Mouse (Mus musculus) urinary bladder, postnatal 36 days (tissue): ENCODE results near the gene Msantd1.

Source experiments
- DNase-seq, 2 experiments: peaks; one replicate each; pipeline ENCODE4 v3.0.0; 2022; ENCODE audit warnings: low spot score in 2 of 2, mixed read lengths in 1 of 2

The Msantd1 gene

DNA sequence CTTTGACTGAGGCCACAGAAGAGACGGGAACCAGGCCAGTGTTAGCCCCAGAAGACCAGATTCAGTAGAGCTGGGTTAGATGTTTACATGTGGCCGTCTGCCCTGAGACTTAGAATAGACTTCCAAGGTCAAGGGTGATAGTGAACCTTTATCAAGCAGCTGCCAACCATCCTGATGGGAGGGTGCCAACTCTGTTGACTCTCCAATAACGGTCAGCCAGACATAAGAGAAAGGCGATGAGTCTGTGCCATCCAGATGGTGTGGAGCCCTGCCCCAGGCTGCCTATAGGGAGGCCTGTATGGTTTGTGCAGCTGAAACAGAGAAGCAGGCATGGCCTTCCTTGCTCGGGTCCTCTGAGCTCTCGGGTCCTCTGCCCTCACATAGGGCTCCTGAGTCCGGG lies 16.7 kb downstream of the Msantd1 start:
- no peak for DNase-seq

GRCm38 (mm10) chr5:34927648-34928047 lies 19.8 kb downstream of the Msantd1 start:
- DNase-seq = no peak

DNA sequence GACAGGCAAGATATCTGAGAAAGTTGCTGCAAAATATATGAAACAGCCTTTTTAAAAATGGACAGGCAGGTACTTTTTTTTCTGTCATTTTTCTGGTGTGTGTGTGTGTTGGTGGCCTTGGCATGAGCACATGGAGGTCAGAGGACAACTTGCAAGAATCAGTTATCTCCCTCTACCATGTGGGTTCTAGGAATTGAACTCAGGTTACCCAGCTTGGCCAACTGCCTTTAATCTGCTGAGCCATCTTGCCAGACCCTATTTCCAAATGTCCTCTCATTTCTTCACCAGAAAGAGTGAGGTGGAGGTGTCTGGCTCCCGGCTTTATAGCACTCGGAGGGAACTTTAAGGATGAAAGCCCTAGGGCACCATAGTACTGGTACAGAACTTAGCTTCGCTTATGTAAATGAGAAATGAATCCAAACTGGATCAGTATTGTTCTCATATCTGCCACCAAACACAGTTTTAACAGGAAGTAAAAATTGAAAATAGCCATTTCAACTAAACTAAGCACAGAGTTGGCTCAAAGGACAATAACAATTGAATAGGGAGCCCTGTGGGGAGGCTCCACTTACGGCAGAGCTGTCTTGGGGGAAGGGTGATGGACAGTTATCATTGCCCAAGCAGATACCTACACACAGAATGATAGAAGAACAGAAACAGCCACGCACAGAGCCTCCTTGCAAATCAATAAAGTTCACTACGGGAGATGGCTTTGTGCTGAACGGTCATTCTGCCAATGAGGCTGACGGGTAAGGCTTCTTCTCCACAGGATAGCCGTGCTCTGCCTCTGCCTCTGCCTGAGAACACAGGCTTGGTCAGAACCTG lies 22.6 kb downstream of the Msantd1 start:
- DNase-seq = no peak

DNA sequence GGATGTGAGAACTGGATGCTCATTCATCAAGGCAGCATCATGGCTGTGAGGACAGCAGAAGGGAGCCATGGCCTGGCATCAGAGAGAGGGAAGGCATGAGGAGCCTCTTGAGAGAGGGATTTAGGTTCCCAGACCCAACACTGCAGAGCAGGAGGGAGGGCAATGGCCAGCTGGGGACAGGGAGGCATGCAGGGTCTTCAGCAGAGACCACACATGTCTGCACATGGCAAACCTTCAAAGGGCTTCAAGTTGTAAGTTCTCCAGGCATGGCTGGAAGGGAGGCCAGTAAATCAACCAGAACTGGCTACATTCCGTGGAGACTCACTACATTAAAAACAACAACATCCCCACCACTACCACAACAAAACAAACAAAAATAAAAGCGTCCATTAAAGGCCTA lies 23.3 kb downstream of the Msantd1 start:
- no peak for DNase-seq

DNA sequence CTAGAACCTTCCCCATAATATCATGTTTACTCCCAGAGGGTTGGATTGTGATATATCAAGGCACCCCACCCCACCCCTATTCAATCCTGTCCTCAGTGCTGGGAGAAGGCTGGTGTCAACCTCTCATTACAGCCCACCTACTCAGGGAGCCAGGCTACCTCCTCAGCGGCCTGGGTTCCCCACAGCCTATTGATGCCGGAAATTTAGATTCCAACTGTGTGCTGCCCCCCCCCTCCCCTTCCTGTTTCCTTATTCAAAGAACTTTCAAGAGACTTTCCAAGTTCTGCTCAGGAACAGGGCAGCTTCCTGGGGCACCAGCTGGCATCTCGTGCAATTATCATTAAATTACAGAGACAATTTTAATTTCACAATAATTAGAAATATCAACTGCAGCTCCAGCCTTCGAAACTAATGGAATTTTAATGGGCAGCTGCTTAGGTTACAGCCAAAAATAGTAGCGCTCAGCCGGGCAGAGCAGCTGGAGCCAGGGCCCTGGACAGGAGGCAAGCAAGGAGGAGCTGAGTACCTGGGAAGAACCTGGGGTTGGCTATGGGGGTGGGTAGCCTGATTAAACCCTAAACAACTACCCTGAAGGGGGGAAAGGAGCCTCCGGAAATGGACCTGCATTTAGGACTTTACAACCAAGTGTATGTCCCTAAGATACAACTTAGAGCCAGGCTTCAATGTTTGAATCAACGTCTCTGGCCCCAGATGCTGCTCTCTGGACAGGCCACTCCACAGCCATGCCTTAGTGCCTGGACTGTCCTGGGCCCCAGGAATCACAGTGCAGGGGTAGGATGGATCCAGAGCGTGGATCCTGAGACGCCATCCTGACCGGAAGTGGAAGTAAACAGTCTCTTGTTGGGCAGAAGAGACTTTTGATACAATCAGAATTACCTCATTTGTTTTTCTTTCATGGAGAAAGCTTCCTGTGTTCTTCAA lies 24.0 kb downstream of the Msantd1 start:
- no peak for DNase-seq

- no peak for DNase-seq
Measured at GRCm38 (mm10) chr5:34932458-34932806, 24.6 kb downstream of the Msantd1 start.

DNA sequence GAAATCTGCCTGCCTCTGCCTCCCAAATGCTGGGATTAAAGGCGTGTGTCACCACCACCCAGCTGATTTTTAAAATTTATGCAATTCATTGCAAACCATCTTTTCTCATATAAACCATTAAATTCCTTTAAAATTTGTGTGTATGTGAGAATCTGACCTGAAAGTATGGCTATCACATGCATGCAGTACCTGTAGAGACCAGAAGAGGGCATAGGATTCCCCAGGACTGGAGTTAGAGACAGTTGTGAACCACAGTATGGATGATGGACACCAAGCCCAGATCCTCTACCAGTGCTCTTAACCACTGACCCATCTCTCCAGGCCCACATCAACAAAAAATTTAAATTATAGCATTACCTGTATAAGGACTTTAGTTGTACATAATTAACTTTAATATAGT lies 25.6 kb downstream of the Msantd1 start:
- no peak for DNase-seq

DNA sequence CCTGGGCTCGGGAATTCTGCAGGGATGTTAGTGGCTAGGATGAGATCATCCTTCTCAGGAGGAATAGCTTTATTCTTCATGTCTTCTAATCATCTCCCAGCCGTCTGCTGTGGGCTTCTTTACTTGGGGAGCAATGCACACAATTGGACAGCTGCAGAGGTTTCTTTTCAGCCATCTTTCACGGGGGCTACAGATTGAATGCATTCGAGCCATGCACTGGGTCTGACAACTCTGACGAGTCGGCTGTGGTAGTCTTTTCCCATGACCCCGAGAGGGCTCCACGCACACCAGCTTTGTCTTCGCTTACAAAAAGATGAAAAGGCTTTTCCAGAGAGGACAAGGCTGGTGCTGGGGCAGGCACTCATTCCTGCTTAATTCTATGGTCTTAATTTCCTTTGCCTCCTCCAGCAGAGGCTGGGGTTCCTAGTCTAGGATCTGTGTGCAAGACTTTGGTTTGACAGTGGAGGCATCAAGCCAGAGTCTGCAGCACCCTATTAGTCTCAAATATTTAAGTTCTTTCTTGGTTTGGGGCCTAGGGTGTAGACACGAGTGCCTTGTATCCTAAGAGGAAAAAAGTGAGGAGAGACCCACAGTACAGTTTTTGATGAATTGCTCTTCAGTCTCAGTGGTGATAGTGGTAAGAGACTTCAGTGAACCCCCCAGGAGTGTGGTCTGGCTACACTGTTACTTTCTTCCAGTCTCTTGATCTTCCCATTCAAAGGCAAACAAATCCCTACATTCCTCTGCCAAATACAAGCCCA lies 34.1 kb downstream of the Msantd1 start:
- no peak for DNase-seq

DNA sequence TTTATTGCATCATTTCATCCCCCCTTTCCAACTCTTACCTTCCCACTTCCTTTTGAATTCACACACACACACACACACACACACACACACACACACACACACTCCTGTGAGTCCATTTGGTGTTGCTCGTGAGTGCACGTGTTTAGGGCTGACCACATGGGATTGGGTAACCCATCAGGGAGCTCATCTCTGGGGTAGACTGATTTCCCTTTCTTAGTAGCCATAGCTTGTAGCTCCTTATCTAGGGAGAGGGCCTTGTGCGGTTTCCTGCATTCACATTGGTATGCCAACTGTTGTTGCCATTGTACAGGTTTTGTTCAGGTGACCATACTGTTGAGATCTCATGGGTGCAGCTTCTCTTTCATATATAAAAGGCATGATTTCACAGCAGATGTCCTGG lies 35.6 kb downstream of the Msantd1 start:
- no peak for DNase-seq

- DNase-seq = peak; percentile 81
Measured at GRCm38 (mm10) chr5:34948861-34949760, 41.3 kb downstream of the Msantd1 start, which contains the start of gene Rgs12. TSS of gene Rgs12 (plus strand) at chr5:34949445.

- no peak for DNase-seq
Measured at GRCm38 (mm10) chr5:34949769-34950211, 42.0 kb downstream of the Msantd1 start.

- DNase-seq = peak; percentile 9 to 16
Measured at GRCm38 (mm10) chr5:34950486-34951160, 42.8 kb downstream of the Msantd1 start.

GRCm38 (mm10) chr5:34951161-34951834 lies 43.5 kb downstream of the Msantd1 start:
- DNase-seq = peak in 1 of 2 experiments; percentile 55

GRCm38 (mm10) chr5:34954508-34954907 lies 46.7 kb downstream of the Msantd1 start:
- DNase-seq = no peak

DNA sequence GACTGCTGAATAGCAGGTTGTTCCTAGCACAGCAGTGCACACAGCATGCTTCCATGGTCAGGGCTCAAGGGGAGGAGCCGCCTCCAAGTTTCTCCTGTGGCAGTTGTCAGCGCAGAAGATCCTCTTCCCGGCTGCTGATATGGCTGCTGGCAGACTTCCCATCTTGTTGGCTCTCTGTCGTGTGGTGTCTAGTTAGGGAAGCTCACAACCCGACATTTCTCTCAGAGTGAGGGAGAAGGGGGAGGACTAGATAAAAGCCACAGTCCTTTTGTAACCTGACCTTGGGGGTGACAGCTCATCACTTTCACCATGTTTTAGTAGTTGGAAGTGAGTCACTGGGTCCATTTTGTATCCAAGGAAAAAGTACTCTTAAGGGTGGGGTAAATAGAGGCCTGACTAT lies 47.8 kb downstream of the Msantd1 start:
- DNase-seq = no peak

DNA sequence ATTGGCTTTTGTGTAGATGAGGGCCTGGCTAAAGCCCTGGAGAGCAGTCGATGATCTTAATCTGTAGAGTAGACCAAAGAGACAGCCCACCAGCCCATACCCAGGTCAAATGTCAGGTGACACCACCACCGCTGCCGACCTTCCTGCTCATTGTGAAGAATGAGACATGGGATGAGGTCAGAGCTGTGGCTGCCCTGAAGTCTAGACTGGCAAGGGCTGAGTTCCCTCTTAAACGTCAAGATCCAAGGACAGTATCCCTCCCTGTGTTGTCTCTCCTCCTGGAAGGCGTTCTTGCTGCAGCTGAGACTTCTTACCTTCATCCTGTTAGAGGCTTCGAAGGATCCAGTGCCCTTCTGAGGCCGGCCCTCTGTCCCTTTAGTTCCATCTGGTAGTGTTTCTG lies 48.3 kb downstream of the Msantd1 start:
- no peak for DNase-seq

DNA sequence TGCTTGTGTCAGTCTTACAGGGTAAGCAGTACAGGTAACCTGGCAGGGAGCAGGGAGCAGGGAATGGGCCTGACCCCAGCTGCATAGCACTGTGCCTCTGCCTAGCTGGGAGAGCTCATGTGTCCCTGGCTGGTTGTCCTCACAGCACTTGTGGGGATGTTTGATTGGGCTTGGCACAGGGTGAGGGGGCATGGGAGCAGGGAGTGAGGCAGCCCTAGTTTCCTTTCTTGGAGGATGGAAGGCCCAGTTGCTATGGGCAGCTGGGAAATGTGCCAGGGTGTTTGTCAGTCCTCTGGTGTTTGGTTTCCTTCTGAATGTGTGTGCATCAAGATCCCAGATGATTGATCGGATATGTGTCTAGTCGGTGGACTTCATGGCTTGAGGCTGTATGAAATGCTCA lies 49.2 kb downstream of the Msantd1 start:
- no peak for DNase-seq

DNA sequence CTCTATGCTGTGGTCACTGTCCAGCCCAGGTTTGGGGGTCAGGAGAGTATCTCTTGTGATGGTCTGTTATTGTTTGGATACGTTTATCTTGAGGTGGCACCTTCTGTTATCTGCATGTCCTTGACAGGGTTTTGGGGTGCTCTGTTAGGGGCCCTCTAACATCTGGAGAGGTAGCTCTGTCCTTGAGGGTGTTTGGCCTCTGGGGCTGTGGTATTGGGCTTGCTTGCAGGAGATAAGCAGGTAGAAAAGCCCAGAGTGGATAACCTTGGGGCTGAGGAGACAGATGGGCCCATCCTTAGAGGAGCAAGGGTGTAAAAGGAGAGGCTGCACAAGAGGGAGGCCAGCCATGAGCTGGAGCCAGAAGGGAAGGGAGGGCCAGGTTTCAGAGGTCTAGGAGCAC lies 52.2 kb downstream of the Msantd1 start:
- no peak for DNase-seq

DNA sequence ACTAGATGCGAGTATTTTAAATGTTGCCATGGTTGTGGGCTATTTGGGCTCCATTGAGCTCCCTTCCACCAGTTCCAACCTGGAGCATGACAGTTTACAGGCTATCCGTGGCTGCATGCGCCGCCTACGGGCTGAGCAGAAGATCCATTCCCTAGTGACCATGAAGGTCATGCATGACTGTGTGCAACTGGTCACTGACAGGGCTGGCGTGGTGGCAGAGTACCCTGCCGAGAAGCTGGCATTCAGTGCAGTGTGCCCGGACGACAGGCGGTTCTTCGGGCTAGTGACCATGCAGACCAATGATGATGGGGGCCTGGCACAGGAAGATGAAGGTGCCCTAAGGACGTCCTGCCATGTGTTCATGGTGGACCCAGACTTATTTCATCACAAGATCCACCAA lies 57.7 kb downstream of the Msantd1 start:
- DNase-seq = no peak

DNA sequence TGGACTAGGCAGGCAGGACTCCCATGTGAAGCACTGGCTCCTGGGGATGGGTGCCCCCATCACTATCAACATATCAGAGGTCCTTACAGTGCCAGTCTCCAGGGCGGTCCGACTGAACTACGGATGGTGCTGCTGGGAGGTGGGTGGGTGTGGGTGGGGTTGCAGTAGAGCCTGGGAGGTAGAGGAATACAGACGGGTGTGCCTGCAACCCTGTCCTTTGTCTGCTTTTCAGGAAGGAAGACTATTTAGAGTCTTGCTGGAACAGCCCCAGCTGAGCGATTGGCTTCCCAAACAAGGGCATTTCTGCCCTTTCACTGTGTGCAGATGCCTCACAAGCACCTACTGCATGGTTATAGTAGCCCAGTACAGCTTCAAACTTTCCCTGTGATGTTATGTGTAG lies 60.6 kb downstream of the Msantd1 start:
- no peak for DNase-seq
